Mouse (Mus musculus): ENCODE measurements around the gene Nt5c. TPM values are rescaled to one million over a fixed set of nuclear protein-coding genes. Genes with fewer than 3 reads are reported as not detected.

Gene Nt5c
- polyA plus RNA-seq, 1 experiment from 2014 or later: 145 TPM

GRCm38 (mm10) chr11:115512407-115513183 is 20.9 kb upstream of the Nt5c start:
- TF ChIP-seq EP300 (optimal IDR thresholded peaks at IDR 0.05): no peak
- no peak for TF ChIP-seq CTCF (IDR thresholded peaks at IDR 0.05; ENCODE audit: low read depth)
- Histone ChIP-seq H3K4me3 (ENCODE audit: low read depth, low read length) (peak overlapping the region; percentile 79), H3K9ac (ENCODE audit: low read length) (peak overlapping the region; percentile 90), H3K27ac (replicated peaks) (peak overlapping the region; percentile 89), H3K27me3 (ENCODE audit: control insufficient read depth, insufficient read depth, low read length) (no peaks in the 10 kb centered on the region), H3K4me1 (replicated peaks; ENCODE audit: control insufficient read depth, insufficient read depth) (peaks cover 12% of the 10 kb centered on the region), H3K36me3 (ENCODE audit: control insufficient read depth, insufficient read depth, low read length) (no peaks in the 10 kb centered on the region), H3K4me2 (replicated peaks; ENCODE audit: low read depth) (peak overlapping the region; percentile 94), H3K9me3 (ENCODE audit: control insufficient read depth, low read length) (no peaks in the 10 kb centered on the region)
- WGBS: 15% methylated on average over 8 of the region's 8 CpGs
- peak; percentile 24 for ATAC-seq (ENCODE audit: low FRiP score, low TSS enrichment)
- DNase-seq (ENCODE audit: low spot score): peak; percentile 62

GRCm38 (mm10) chr11:115512004-115512403 is 20.3 kb upstream of the Nt5c start:
- Histone ChIP-seq H3K4me2 (replicated peaks; ENCODE audit: low read depth) (peak overlapping the region; percentile 94), H3K27me3 (ENCODE audit: control insufficient read depth, insufficient read depth, low read length) (no peaks in the 10 kb centered on the region), H3K4me3 (ENCODE audit: low read depth, low read length) (peak overlapping the region; percentile 79), H3K36me3 (ENCODE audit: control insufficient read depth, insufficient read depth, low read length) (no peaks in the 10 kb centered on the region), H3K9ac (ENCODE audit: low read length) (peak overlapping the region; percentile 90; the same call in 1 of the 2 replicates), H3K27ac (replicated peaks) (peak overlapping the region; percentile 89), H3K4me1 (replicated peaks; ENCODE audit: control insufficient read depth, insufficient read depth) (peaks cover 12% of the 10 kb centered on the region), H3K9me3 (ENCODE audit: control insufficient read depth, low read length) (no peaks in the 10 kb centered on the region)
- TF ChIP-seq CTCF (IDR thresholded peaks at IDR 0.05; ENCODE audit: low read depth) (no peak), EP300 (optimal IDR thresholded peaks at IDR 0.05) (no peak)
- no peak for ATAC-seq (ENCODE audit: low FRiP score, low TSS enrichment)
- 17% methylated on average over 3 of the region's 3 CpGs for WGBS
- DNase-seq (ENCODE audit: low spot score): no peak

DNA sequence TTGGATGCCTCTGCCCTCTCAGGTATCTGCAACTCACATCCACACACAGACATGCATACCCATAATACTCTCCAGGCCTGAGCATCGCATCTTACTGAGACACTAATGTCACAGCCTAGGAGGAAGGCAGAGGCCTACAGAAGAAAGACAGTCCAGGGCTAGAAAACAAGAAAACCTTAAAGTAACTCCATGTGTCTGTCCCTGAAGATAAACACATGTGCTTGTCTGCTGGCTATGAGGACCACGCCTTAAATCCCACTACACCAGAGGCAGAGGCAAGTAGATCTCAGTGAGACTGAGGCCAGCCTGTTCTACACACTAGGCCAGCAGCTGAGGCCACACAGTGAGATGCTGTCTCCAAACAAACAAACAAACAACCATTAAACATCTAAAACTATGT is 19.5 kb upstream of the Nt5c start:
- Histone ChIP-seq H3K36me3 (ENCODE audit: control insufficient read depth, insufficient read depth, low read length) (no peaks in the 10 kb centered on the region), H3K27ac (replicated peaks) (peak overlapping the region; percentile 89), H3K9ac (ENCODE audit: low read length) (peak overlapping the region; percentile 13; the same call in 1 of the 2 replicates), H3K27me3 (ENCODE audit: control insufficient read depth, insufficient read depth, low read length) (no peaks in the 10 kb centered on the region), H3K4me1 (replicated peaks; ENCODE audit: control insufficient read depth, insufficient read depth) (peaks cover 12% of the 10 kb centered on the region), H3K9me3 (ENCODE audit: control insufficient read depth, low read length) (no peaks in the 10 kb centered on the region), H3K4me3 (ENCODE audit: low read depth, low read length) (no peak overlapping the region), H3K4me2 (replicated peaks; ENCODE audit: low read depth) (peak overlapping the region; percentile 94)
- DNase-seq (ENCODE audit: low spot score) (no peak), ATAC-seq (ENCODE audit: low FRiP score, low TSS enrichment) (no peak)
- 68% methylated on average over 2 of the region's 2 CpGs for WGBS
- TF ChIP-seq EP300 (optimal IDR thresholded peaks at IDR 0.05): no peak
- no peak for TF ChIP-seq CTCF (IDR thresholded peaks at IDR 0.05; ENCODE audit: low read depth)

GRCm38 (mm10) chr11:115510507-115510888 is 18.8 kb upstream of the Nt5c start:
- H3K9me3 ChIP-seq (ENCODE audit: control insufficient read depth, low read length): no peaks in the 10 kb centered on the region
- peaks cover 12% of the 10 kb centered on the region for H3K4me1 ChIP-seq (replicated peaks; ENCODE audit: control insufficient read depth, insufficient read depth)
- no peak overlapping the region for H3K9ac ChIP-seq (ENCODE audit: low read length)
- TF ChIP-seq CTCF (IDR thresholded peaks at IDR 0.05; ENCODE audit: low read depth) (no peak), EP300 (optimal IDR thresholded peaks at IDR 0.05) (no peak)
- DNase-seq (ENCODE audit: low spot score) (peak; percentile 30), ATAC-seq (ENCODE audit: low FRiP score, low TSS enrichment) (no peak)
- H3K36me3 ChIP-seq (ENCODE audit: control insufficient read depth, insufficient read depth, low read length): no peaks in the 10 kb centered on the region
- 45% methylated on average over 5 of the region's 5 CpGs for WGBS
- no peaks in the 10 kb centered on the region for H3K27me3 ChIP-seq (ENCODE audit: control insufficient read depth, insufficient read depth, low read length)
- H3K27ac ChIP-seq (replicated peaks): peak overlapping the region; percentile 76
- H3K4me2 ChIP-seq (replicated peaks; ENCODE audit: low read depth): no peak overlapping the region
- H3K4me3 ChIP-seq (ENCODE audit: low read depth, low read length): no peak overlapping the region

- Histone ChIP-seq H3K9me3 (ENCODE audit: control insufficient read depth, low read length) (no peaks in the 10 kb centered on the region), H3K27me3 (ENCODE audit: control insufficient read depth, insufficient read depth, low read length) (no peaks in the 10 kb centered on the region), H3K4me1 (replicated peaks; ENCODE audit: control insufficient read depth, insufficient read depth) (peaks cover 12% of the 10 kb centered on the region), H3K27ac (replicated peaks) (peak overlapping the region; percentile 76), H3K36me3 (ENCODE audit: control insufficient read depth, insufficient read depth, low read length) (no peaks in the 10 kb centered on the region), H3K4me3 (ENCODE audit: low read depth, low read length) (no peak overlapping the region), H3K9ac (ENCODE audit: low read length) (no peak overlapping the region; the same call in 1 of the 2 replicates), H3K4me2 (replicated peaks; ENCODE audit: low read depth) (peak overlapping the region; percentile 9; the same call in 1 of the 2 replicates)
- peak; percentile 41 for DNase-seq (ENCODE audit: low spot score)
- 19% methylated on average over 6 of the region's 6 CpGs for WGBS
- peak; percentile 38 for ATAC-seq (ENCODE audit: low FRiP score, low TSS enrichment)
- TF ChIP-seq EP300 (optimal IDR thresholded peaks at IDR 0.05) (no peak), CTCF (IDR thresholded peaks at IDR 0.05; ENCODE audit: low read depth) (no peak)
Measured at GRCm38 (mm10) chr11:115509773-115510506, 18.3 kb upstream of the Nt5c start.
